12 mouse cellular contexts compared by ENCODE assay signal in genomic region chr7:145015463-145016085, GRCm38 (mm10).
A peak's percentile ranks its signal among the peaks of the same experiment; 100 is the strongest.
DNase-seq lines count a peak whose midpoint lies in the region; ATAC-seq lines count a peak whose summit lies in the region.
"Had no signal": no experiment of that assay in that cellular context is flagged by ENCODE, and none has a peak within 500 bp of the region (broad histone marks: within the 10 kb centered on the region; RNA-seq: fewer than 3 reads in every experiment).

No protein-coding gene starts in this region.

- H3K4me1 ChIP-seq in neural tube, embryonic 15.5 days = peaks cover 3% of the 10 kb centered on the region; the same call in 1 of the 2 replicates
- peaks cover 4% of the 10 kb centered on the region for H3K4me1 ChIP-seq in hindbrain, embryonic 16.5 days (ENCODE audit: control insufficient read depth, insufficient read depth, low read depth, low read length)
- H3K4me1 ChIP-seq: heart, embryonic 13.5 days had no signal

- WGBS in neural tube, embryonic 15.5 days = 11% methylated on average over 22 of the region's 22 CpGs
- WGBS in hindbrain, embryonic 16.5 days = 19% methylated on average over 22 of the region's 22 CpGs

- H3K27ac ChIP-seq in neural tube, embryonic 15.5 days (replicated peaks) = no peak overlapping the region
- no peak overlapping the region for H3K27ac ChIP-seq in hindbrain, embryonic 16.5 days (ENCODE audit: low read depth, low read length)
- H3K27ac ChIP-seq: heart, embryonic 13.5 days; liver, embryonic 14.5 days had no signal

- ATAC-seq in neural tube, embryonic 15.5 days (ENCODE audit: low FRiP score) = no peak
- peak; percentile 40; the same call in 1 of the 2 replicates for ATAC-seq in hindbrain, embryonic 16.5 days

- H3K9me3 ChIP-seq in neural tube, embryonic 15.5 days (replicated peaks) = no peaks in the 10 kb centered on the region
- no peaks in the 10 kb centered on the region; the same call in 1 of the 2 replicates for H3K9me3 ChIP-seq in hindbrain, embryonic 16.5 days (ENCODE audit: control insufficient read depth, low read length)
- H3K9me3 ChIP-seq: heart, embryonic 13.5 days had no signal

- H3K27me3 ChIP-seq in neural tube, embryonic 15.5 days (replicated peaks) = 0 out of 2 replicates have a peak, but pooled peaks cover 3% of the 10 kb centered on the region
- H3K27me3 ChIP-seq in hindbrain, embryonic 16.5 days (replicated peaks; ENCODE audit: control insufficient read depth, insufficient read depth, low read length) = no peaks in the 10 kb centered on the region

- no peak overlapping the region for H3K4me3 ChIP-seq in neural tube, embryonic 15.5 days (replicated peaks)
- H3K4me3 ChIP-seq in hindbrain, embryonic 16.5 days (ENCODE audit: low read length) = no peak overlapping the region
- H3K4me3 ChIP-seq: heart, embryonic 13.5 days had no signal

- H3K4me2 ChIP-seq in neural tube, embryonic 15.5 days = no peak overlapping the region
- H3K4me2 ChIP-seq in hindbrain, embryonic 16.5 days (ENCODE audit: low read length) = no peak overlapping the region
- H3K4me2 ChIP-seq: heart, embryonic 13.5 days had no signal

- intact Hi-C loops in heart, postnatal 14 days (cut with DNase I) = no loop called here

- peak; percentile 19 for DNase-seq in heart, postnatal 4 days
- no peak for DNase-seq in heart, postnatal 14 days
- peak; percentile 55 for DNase-seq in neural tube, embryonic 10.5 days (ENCODE audit: extremely low spot score, low spot score)
- peak; percentile 46 for DNase-seq in retina, embryonic 14.5 days (ENCODE audit: low spot score)
- no peak for DNase-seq in cerebellum, adult 8-10 months
- no peak for DNase-seq in urinary bladder, postnatal 4 days (ENCODE audit: low spot score in 2 of 2)
- DNase-seq: cerebellum, adult 11 months; gastrocnemius, postnatal 25 days had no signal

- H3K9ac ChIP-seq in neural tube, embryonic 15.5 days (replicated peaks) = no peak overlapping the region
- H3K9ac ChIP-seq in hindbrain, embryonic 16.5 days (ENCODE audit: low read depth, low read length) = no peak overlapping the region
- H3K9ac ChIP-seq: heart, embryonic 13.5 days; liver, embryonic 14.5 days had no signal

- H3K36me3 ChIP-seq in neural tube, embryonic 15.5 days = no peaks in the 10 kb centered on the region
- no peaks in the 10 kb centered on the region for H3K36me3 ChIP-seq in hindbrain, embryonic 16.5 days (ENCODE audit: control insufficient read depth, insufficient read depth, low read length)
- H3K36me3 ChIP-seq: heart, embryonic 13.5 days had no signal

Comparison
In these comparisons a context has a peak if more than half of its experiments do, and no peak if none do; other contexts are left out.
1. DNase-seq: peak in heart, postnatal 4 days (single experiment), neural tube, embryonic 10.5 days (single experiment) and retina, embryonic 14.5 days (single experiment); none in heart, postnatal 14 days (0 of 2), cerebellum, adult 8-10 months (single experiment) and urinary bladder, postnatal 4 days (0 of 2).